Mouse (Mus musculus) hindlimb bud, embryonic 11.5 days (tissue): ENCODE measurements around the gene Thap7.
A peak's percentile ranks its signal among the peaks of the same experiment; 100 is the strongest.
"Not testable (repeated sequence)": the region's sequence is repeated elsewhere in the genome, so short reads cannot be mapped to it uniquely, and the experiment has no call there.

Experiments
- DNase-seq: peaks from one replicate; pipeline ENCODE4 v3.0.0-alpha.2; 2012; ENCODE audit warnings: low read depth, low spot score; ENCODE audit errors: extremely low spot score

The Thap7 gene

GRCm38 (mm10) chr16:17532676-17533329 lies 1.9 kb upstream of the Thap7 start:
- no peak for DNase-seq

GRCm38 (mm10) chr16:17532271-17532670 lies 1.3 kb upstream of the Thap7 start:
- no peak for DNase-seq

- DNase-seq = no peak
Measured at GRCm38 (mm10) chr16:17529981-17530586, 852 bp downstream of the Thap7 start.

GRCm38 (mm10) chr16:17528276-17528675 lies 2.7 kb downstream of the Thap7 start:
- DNase-seq = no peak

- no peak for DNase-seq
Measured at GRCm38 (mm10) chr16:17527606-17528005, 3.3 kb downstream of the Thap7 start.

GRCm38 (mm10) chr16:17526223-17526622 lies 4.7 kb downstream of the Thap7 start:
- DNase-seq = no peak

- no peak for DNase-seq
Measured at GRCm38 (mm10) chr16:17525524-17525923, 5.4 kb downstream of the Thap7 start.

- DNase-seq = no peak
Measured at GRCm38 (mm10) chr16:17524156-17524555, 6.8 kb downstream of the Thap7 start.

GRCm38 (mm10) chr16:17518910-17519309 lies 12.0 kb downstream of the Thap7 start:
- DNase-seq = no peak

GRCm38 (mm10) chr16:17511431-17511830 lies 19.5 kb downstream of the Thap7 start:
- DNase-seq = no peak

GRCm38 (mm10) chr16:17510686-17511085 lies 20.2 kb downstream of the Thap7 start:
- no peak for DNase-seq

- DNase-seq = no peak
Measured at GRCm38 (mm10) chr16:17510143-17510542, 20.8 kb downstream of the Thap7 start.

- no peak for DNase-seq
Measured at GRCm38 (mm10) chr16:17509240-17509597, 21.7 kb downstream of the Thap7 start.

- peak; percentile 64 for DNase-seq
Measured at GRCm38 (mm10) chr16:17508546-17509239, 22.2 kb downstream of the Thap7 start, which contains the start of gene Lztr1. TSS of gene Lztr1 (plus strand) at chr16:17508688.

GRCm38 (mm10) chr16:17508031-17508430 lies 22.9 kb downstream of the Thap7 start:
- not testable (repeated sequence) for DNase-seq

GRCm38 (mm10) chr16:17507018-17507552 lies 23.9 kb downstream of the Thap7 start:
- no peak for DNase-seq

- no peak for DNase-seq
Measured at GRCm38 (mm10) chr16:17502681-17503080, 28.3 kb downstream of the Thap7 start.

GRCm38 (mm10) chr16:17499249-17499883 lies 31.6 kb downstream of the Thap7 start:
- DNase-seq = no peak

GRCm38 (mm10) chr16:17496499-17497305 lies 34.2 kb downstream of the Thap7 start:
- no peak for DNase-seq

GRCm38 (mm10) chr16:17491896-17492561 lies 38.9 kb downstream of the Thap7 start:
- no peak for DNase-seq
